Mouse (Mus musculus) lung, embryonic 14.5 days (tissue): ENCODE data around the gene Ppp1r12c. TPM values are rescaled to one million over a fixed set of nuclear protein-coding genes. Genes with fewer than 3 reads are reported as not detected.

Experiments used
- ATAC-seq: fragments of 200-750 bp; cut with Nextera tagmentation; 2 replicates; pipeline ENCODE4 v1.8.0; 2017; ENCODE audit warnings: mild to moderate bottlenecking, moderate TSS enrichment, moderate library complexity; ENCODE audit not compliant: insufficient read depth
- DNase-seq: peaks from one replicate; pipeline ENCODE4 v3.0.0-alpha.2; 2015
- H3K27ac ChIP-seq: fragments of 300-500 bp; sonication (generic); 2 replicates; pipeline ENCODE4 v1.5.1; 2014; ENCODE audit warnings: low read depth, mild to moderate bottlenecking, moderate library complexity
- H3K27me3 ChIP-seq: fragments of 300-500 bp; sonication (generic); 2 replicates; pipeline ENCODE4 v1.6.1; 2014; ENCODE audit warnings: low read length, control low read depth; ENCODE audit not compliant: insufficient read depth
- H3K36me3 ChIP-seq: fragments of 300-500 bp; sonication (generic); 2 replicates; pipeline ENCODE4 v1.6.1; 2014; ENCODE audit warnings: control low read depth; ENCODE audit not compliant: insufficient read depth
- H3K4me1 ChIP-seq: fragments of 300-500 bp; sonication (generic); 2 replicates; pipeline ENCODE4 v1.6.1; 2014; ENCODE audit warnings: antibody characterized with exemption, control low read depth; ENCODE audit not compliant: insufficient read depth
- H3K4me2 ChIP-seq: fragments of 300-500 bp; sonication (generic); 2 replicates; pipeline ENCODE4 v1.6.1; 2014; ENCODE audit warnings: mild to moderate bottlenecking
- H3K4me3 ChIP-seq: fragments of 300-500 bp; sonication (generic); 2 replicates; pipeline ENCODE4 v1.5.1; 2014; ENCODE audit warnings: low read depth, low read length
- H3K9ac ChIP-seq: fragments of 300-500 bp; sonication (generic); 2 replicates; pipeline ENCODE4 v1.6.1; 2014
- H3K9me3 ChIP-seq: fragments of 300-500 bp; sonication (generic); 2 replicates; pipeline ENCODE4 v1.6.1; 2016; ENCODE audit warnings: low read depth, low read length, control low read depth
- CTCF ChIP-seq: IDR thresholded peaks from 2 replicates; pipeline ENCODE4 v1.5.1; 2016; ENCODE audit warnings: antibody characterized with exemption, low read depth
- WGBS: fragments of 180-500 bp; shearing (Covaris S2); extraction: QIAGEN DNeasy Blood & Tissue Kit; methylation state at CpG from one replicate; pipeline ENCODE4 v1.1.7; 2014; 5-methylcytosine and 5-hydroxymethylcytosine counted together
- polyA plus RNA-seq: library from polyadenylated mRNA; unstranded; fragments of >200 nt; fragmentation: Nextera tagmentation; extraction: Ambion mirVana; gene quantifications from 2 replicates; pipeline ENCODE4 v1.2.1, GENCODE M21; 2014

The Ppp1r12c gene
- polyA plus RNA-seq, 1 experiment from 2014 or later = 54.3 TPM

- no peak overlapping the region for H3K4me2 ChIP-seq
- H3K4me3 ChIP-seq = no peak overlapping the region
- H3K9ac ChIP-seq = no peak overlapping the region
- no peaks in the 10 kb centered on the region for H3K27me3 ChIP-seq
- H3K36me3 ChIP-seq = no peaks in the 10 kb centered on the region
- ATAC-seq (no peak), DNase-seq (no peak)
- peak; percentile 60 for TF ChIP-seq CTCF
- WGBS = 73% methylated on average over 22 of the region's 32 CpGs
- no peaks in the 10 kb centered on the region for H3K9me3 ChIP-seq
- H3K4me1 ChIP-seq = no peaks in the 10 kb centered on the region; the same call in 1 of the 2 replicates
- H3K27ac ChIP-seq = no peak overlapping the region
Measured at GRCm38 (mm10) chr7:4508062-4508738, 6.7 kb upstream of the Ppp1r12c start.

- TF ChIP-seq CTCF = no peak
- Histone ChIP-seq H3K9me3 (no peaks in the 10 kb centered on the region), H3K4me2 (no peak overlapping the region), H3K27me3 (no peaks in the 10 kb centered on the region), H3K9ac (no peak overlapping the region), H3K36me3 (no peaks in the 10 kb centered on the region), H3K4me3 (no peak overlapping the region), H3K27ac (no peak overlapping the region), H3K4me1 (no peaks in the 10 kb centered on the region; the same call in 1 of the 2 replicates)
- DNase-seq (no peak), ATAC-seq (no peak)
- 59% methylated on average over 3 of the region's 4 CpGs for WGBS
Measured at GRCm38 (mm10) chr7:4507220-4507619, 5.7 kb upstream of the Ppp1r12c start.

- ATAC-seq (no peak), DNase-seq (no peak)
- Histone ChIP-seq H3K27ac (no peak overlapping the region), H3K9me3 (no peaks in the 10 kb centered on the region), H3K9ac (no peak overlapping the region), H3K27me3 (no peaks in the 10 kb centered on the region), H3K36me3 (no peaks in the 10 kb centered on the region), H3K4me3 (no peak overlapping the region), H3K4me1 (peaks cover 5% of the 10 kb centered on the region; the same call in 1 of the 2 replicates), H3K4me2 (no peak overlapping the region)
- 54% methylated on average over 11 of the region's 11 CpGs for WGBS
- TF ChIP-seq CTCF = no peak
Measured at GRCm38 (mm10) chr7:4504646-4505435, 3.4 kb upstream of the Ppp1r12c start.

DNA sequence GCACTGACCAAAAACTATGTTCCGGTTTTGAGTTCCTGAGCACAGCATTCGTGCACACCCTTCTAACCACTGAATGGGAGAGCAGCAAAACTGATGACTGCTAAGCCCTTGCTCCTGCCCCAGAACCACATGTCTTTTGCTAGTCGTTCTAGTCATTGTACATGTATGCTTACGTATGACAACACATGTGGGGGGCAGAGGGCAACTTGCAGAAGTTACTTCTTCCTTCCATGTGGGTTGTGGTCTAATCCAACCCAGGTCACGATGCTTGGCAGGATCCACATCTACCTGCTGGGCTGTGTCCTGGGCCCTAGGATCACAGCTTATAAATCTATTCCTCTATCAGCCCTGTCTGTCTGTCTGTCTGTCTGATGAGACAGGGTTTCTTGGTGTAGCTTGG lies 2.4 kb upstream of the Ppp1r12c start:
- Histone ChIP-seq H3K9me3 (no peaks in the 10 kb centered on the region), H3K9ac (no peak overlapping the region), H3K4me2 (no peak overlapping the region), H3K36me3 (no peaks in the 10 kb centered on the region), H3K4me3 (no peak overlapping the region), H3K27me3 (no peaks in the 10 kb centered on the region), H3K27ac (no peak overlapping the region), H3K4me1 (peaks cover 7% of the 10 kb centered on the region; the same call in 1 of the 2 replicates)
- no peak for TF ChIP-seq CTCF
- DNase-seq = no peak
- ATAC-seq = no peak
- WGBS = 82% methylated on average over 5 of the region's 5 CpGs

DNA sequence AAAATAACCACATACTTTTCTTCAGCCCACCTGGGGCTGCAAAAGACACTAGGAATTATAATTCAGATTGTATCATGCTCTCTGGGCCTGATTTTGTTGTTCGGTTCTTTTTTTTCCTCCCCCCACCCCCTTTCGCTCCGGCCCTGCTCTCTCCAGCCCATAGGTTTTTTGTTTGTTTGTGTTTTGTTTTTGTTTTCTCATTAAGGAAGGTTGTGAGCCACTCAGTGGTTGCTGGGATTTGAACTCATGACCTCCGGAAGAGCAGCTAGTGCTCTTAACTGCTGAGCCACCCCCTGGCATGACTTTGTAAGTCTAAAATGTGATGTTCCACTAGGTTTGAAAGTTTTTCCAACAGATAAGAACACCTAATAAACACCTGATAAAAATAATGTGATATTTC lies 1.6 kb upstream of the Ppp1r12c start:
- no peak for TF ChIP-seq CTCF
- Histone ChIP-seq H3K36me3 (no peaks in the 10 kb centered on the region), H3K4me1 (peaks cover 12% of the 10 kb centered on the region), H3K4me2 (peak overlapping the region; percentile 80; the same call in 1 of the 2 replicates), H3K9me3 (no peaks in the 10 kb centered on the region), H3K27ac (no peak overlapping the region), H3K27me3 (no peaks in the 10 kb centered on the region), H3K4me3 (no peak overlapping the region), H3K9ac (no peak overlapping the region)
- ATAC-seq (no peak), DNase-seq (no peak)
- WGBS = 78% methylated on average over 4 of the region's 4 CpGs

DNA sequence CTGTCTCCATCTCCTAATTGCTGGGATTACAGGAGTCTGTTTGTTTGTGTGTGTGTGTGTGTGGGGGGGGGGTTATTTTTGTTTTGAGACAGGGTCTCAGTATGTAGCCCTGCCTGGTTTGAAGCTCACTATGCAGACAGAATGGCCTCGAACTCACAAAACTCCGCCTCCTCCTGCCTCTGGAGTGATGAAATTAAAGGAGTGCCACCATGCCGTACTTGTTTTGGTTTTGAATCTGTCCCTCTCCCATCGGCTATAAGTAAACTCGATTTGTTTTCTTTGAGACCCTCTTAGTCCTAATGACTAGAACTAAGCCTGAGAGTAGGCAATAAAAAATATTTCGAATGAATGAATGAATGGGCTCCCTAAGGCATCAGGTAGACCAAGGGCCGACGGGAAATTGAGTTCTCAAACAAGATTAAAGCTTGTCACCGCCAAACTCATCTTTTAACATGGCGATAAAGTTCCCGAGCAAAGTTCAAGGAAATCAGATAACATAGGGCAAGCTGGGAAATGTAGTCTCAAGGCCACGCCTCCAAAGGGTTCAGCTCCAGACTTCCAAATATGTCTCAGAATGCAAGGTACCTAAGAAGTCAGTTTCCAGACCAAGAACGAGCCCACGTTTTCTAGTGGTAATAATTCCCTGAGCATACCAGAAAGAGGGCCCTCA lies 1.1 kb upstream of the Ppp1r12c start:
- peaks cover 12% of the 10 kb centered on the region for H3K4me1 ChIP-seq
- no peaks in the 10 kb centered on the region for H3K36me3 ChIP-seq
- peak overlapping the region; percentile 80 for H3K4me2 ChIP-seq
- peak overlapping the region; percentile 87 for H3K4me3 ChIP-seq
- H3K27me3 ChIP-seq = no peaks in the 10 kb centered on the region
- no peak for TF ChIP-seq CTCF
- peak overlapping the region; percentile 92; the same call in 1 of the 2 replicates for H3K9ac ChIP-seq
- H3K9me3 ChIP-seq = no peaks in the 10 kb centered on the region
- 13% methylated on average over 14 of the region's 14 CpGs for WGBS
- DNase-seq (peak; percentile 73), ATAC-seq (peak; percentile 3; the same call in 1 of the 2 replicates)
- peak overlapping the region; percentile 91; the same call in 1 of the 2 replicates for H3K27ac ChIP-seq
